Mouse (Mus musculus) CD4-positive, CD25-positive, alpha-beta regulatory T cell (primary cell): ENCODE measurements around the gene Nrip1. TPM values are rescaled to one million over a fixed set of nuclear protein-coding genes. Genes with fewer than 3 reads are reported as not detected.

Experiments
- polyA plus RNA-seq: library from polyadenylated mRNA; unstranded; fragments of 100-300 nt; shearing (Covaris generic); gene quantifications from one replicate; pipeline ENCODE4 v1.2.1, GENCODE M21; 2017

The Nrip1 gene
- polyA plus RNA-seq: 176 TPM

DNA sequence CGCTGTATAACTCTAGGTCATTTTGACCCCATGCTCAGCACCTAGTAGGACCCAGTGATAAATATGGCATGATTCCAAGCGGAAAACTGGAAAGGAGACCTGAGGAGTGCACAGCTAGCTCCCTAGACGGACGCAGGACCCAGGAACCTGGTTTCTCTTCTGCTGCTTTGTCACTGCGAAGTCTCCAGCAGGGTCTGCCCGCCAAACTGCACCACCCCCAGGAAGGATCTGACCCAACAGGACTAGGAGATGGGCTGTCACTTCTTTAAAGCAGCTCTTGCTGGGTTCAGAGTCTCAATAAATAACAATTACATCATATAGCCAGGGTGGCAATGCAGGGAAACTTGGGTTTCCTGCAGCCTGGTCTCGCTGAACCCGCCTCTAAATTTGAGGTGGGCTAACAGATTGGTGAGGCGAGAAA, at the start of gene Nrip1:
Gene Nrip1, minus strand, starts transcription at position 157 of the 421 bp plus-strand sequence.

